Mouse (Mus musculus): ENCODE measurements around the gene Tsr3. TPM values are rescaled to one million over a fixed set of nuclear protein-coding genes. Genes with fewer than 3 reads are reported as not detected.

Gene Tsr3
- total and polyA plus RNA-seq, 3 experiments = 35.2 to 50.5 TPM; not detected in 1

GRCm38 (mm10) chr17:25272951-25273705, 33.2 kb downstream of the Tsr3 start (continued):
- TF ChIP-seq SMC3 (IDR thresholded peaks at IDR 0.05; ENCODE audit: low read depth, low read length) = no peak
- TF ChIP-seq MAFK (IDR thresholded peaks at IDR 0.05; ENCODE audit: borderline replicate concordance, low read depth, low read length) = no peak
- no peak for TF ChIP-seq ZC3H11A (IDR thresholded peaks at IDR 0.05; ENCODE audit: low read depth, low read length)
- TF ChIP-seq MYB (IDR thresholded peaks at IDR 0.05; ENCODE audit: low read depth, low read length) = no peak
- 0 out of 2 replicates have a peak, but pooled peaks have one; percentile 67 for TF ChIP-seq UBTF (IDR thresholded peaks at IDR 0.05; ENCODE audit: borderline replicate concordance, insufficient read depth, low read depth, low read length)
- peak; percentile 52; the same call in 1 of the 2 replicates for TF ChIP-seq MAZ (IDR thresholded peaks at IDR 0.05; ENCODE audit: low read depth, low read length)
- TF ChIP-seq HCFC1 (IDR thresholded peaks at IDR 0.05; ENCODE audit: low read depth, low read length) = peak; percentile 83
- TF ChIP-seq JUND (IDR thresholded peaks at IDR 0.05; ENCODE audit: low read depth, low read length) = no peak
- TF ChIP-seq E2F4 (IDR thresholded peaks at IDR 0.05; ENCODE audit: borderline replicate concordance, low read depth, low read length) = no peak
- TF ChIP-seq NRF1 (IDR thresholded peaks at IDR 0.05; ENCODE audit: insufficient read depth, low read depth, low read length, poor library complexity, severe bottlenecking) = peak; percentile 68
- peak in 2 of 3 experiments; percentile 5 to 17; a peak in 3 of 6 replicates for TF ChIP-seq CTCF (IDR thresholded peaks at IDR 0.05 in 2 of 3, conservative IDR thresholded peaks at IDR 0.05 in 1 of 3; ENCODE audit: control insufficient read depth in 1 of 3, insufficient read depth in 1 of 3, low read depth in 2 of 3, low read length in 3 of 3, poor library complexity in 1 of 3, severe bottlenecking in 1 of 3)

- Histone ChIP-seq H3K27ac (ENCODE audit: control insufficient read depth, low read depth, low read length) (peak overlapping the region; percentile 96), H3K9me3 (replicated peaks; ENCODE audit: insufficient read depth, low read length) (no peaks in the 10 kb centered on the region), H3K27me3 (ENCODE audit: control insufficient read depth in 1 of 2, insufficient read depth in 2 of 2, low read length in 2 of 2) (no peaks in the 10 kb centered on the region), H3K4me3 (ENCODE audit: control insufficient read depth in 1 of 2, insufficient read depth in 1 of 2, low read depth in 2 of 2, low read length in 2 of 2) (peak overlapping the region; percentile 81 to 91), H3K79me2 (ENCODE audit: control insufficient read depth, insufficient read depth, low read length, poor library complexity) (peaks cover 45% of the 10 kb centered on the region), H3K36me3 (ENCODE audit: control insufficient read depth in 1 of 2, insufficient read depth in 2 of 2, low read length in 2 of 2) (peaks cover 9 to 18% of the 10 kb centered on the region in 2 experiments), H3K9ac (ENCODE audit: control insufficient read depth, low read depth, low read length, poor library complexity, severe bottlenecking) (peak overlapping the region; percentile 95), H3K4me1 (ENCODE audit: control insufficient read depth in 1 of 2, insufficient read depth in 2 of 2, low read length in 2 of 2) (peaks cover 9 to 32% of the 10 kb centered on the region in 2 experiments)
- peak; percentile 99 for DNase-seq (ENCODE audit: low read depth, low spot score)
- no peak; the same call in 1 of the 2 replicates for TF ChIP-seq ZMIZ1 (IDR thresholded peaks at IDR 0.05; ENCODE audit: low read depth, low read length)
- no peak for TF ChIP-seq MAFK (IDR thresholded peaks at IDR 0.05; ENCODE audit: borderline replicate concordance, low read depth, low read length)
- peak; percentile 92 for TF ChIP-seq MAZ (IDR thresholded peaks at IDR 0.05; ENCODE audit: low read depth, low read length)
- peak; percentile 91 for TF ChIP-seq MYC (IDR thresholded peaks at IDR 0.05; ENCODE audit: low read depth, low read length)
- TF ChIP-seq ZC3H11A (IDR thresholded peaks at IDR 0.05; ENCODE audit: low read depth, low read length) = no peak
- peak; percentile 36 for TF ChIP-seq SMC3 (IDR thresholded peaks at IDR 0.05; ENCODE audit: low read depth, low read length)
- peak; percentile 83 for TF ChIP-seq MXI1 (IDR thresholded peaks at IDR 0.05; ENCODE audit: low read depth, low read length)
- peak; percentile 2; the same call in 1 of the 2 replicates for TF ChIP-seq RAD21 (IDR thresholded peaks at IDR 0.05; ENCODE audit: low read depth, low read length)
- TF ChIP-seq HCFC1 (IDR thresholded peaks at IDR 0.05; ENCODE audit: low read depth, low read length) = peak; percentile 69
- TF ChIP-seq ELF1 (IDR thresholded peaks at IDR 0.05; ENCODE audit: low read depth, low read length) = no peak
- no peak for TF ChIP-seq POLR2AphosphoS5 (IDR thresholded peaks at IDR 0.05; ENCODE audit: borderline replicate concordance, low read depth, low read length)
- TF ChIP-seq POLR2A (IDR thresholded peaks at IDR 0.05; ENCODE audit: control insufficient read depth in 1 of 2, insufficient read depth in 1 of 2, low read depth in 1 of 2, low read length in 2 of 2, poor library complexity in 1 of 2) = peak in 1 of 2 experiments; percentile 57; a peak in 1 of 4 replicates
- no peak for TF ChIP-seq TAL1 (IDR thresholded peaks at IDR 0.05; ENCODE audit: low read length)
- peak; percentile 24; the same call in 1 of the 2 replicates for TF ChIP-seq SIN3A (IDR thresholded peaks at IDR 0.05; ENCODE audit: low read length)
- no peak for TF ChIP-seq UBTF (IDR thresholded peaks at IDR 0.05; ENCODE audit: borderline replicate concordance, insufficient read depth, low read depth, low read length)
- no peak for TF ChIP-seq JUND (IDR thresholded peaks at IDR 0.05; ENCODE audit: low read depth, low read length)
- no peak for TF ChIP-seq GATA1 (IDR thresholded peaks at IDR 0.05; ENCODE audit: low read depth, low read length)
- TF ChIP-seq NRF1 (IDR thresholded peaks at IDR 0.05; ENCODE audit: insufficient read depth, low read depth, low read length, poor library complexity, severe bottlenecking) = 0 out of 2 replicates have a peak, but pooled peaks have one; percentile 24
- peak; percentile 23; the same call in 1 of the 2 replicates for TF ChIP-seq TBP (IDR thresholded peaks at IDR 0.05; ENCODE audit: low read depth, low read length)
- TF ChIP-seq GABPA (IDR thresholded peaks at IDR 0.05; ENCODE audit: low read depth, low read length) = peak; percentile 95; the same call in 1 of the 2 replicates
- no peak for TF ChIP-seq MEF2A (IDR thresholded peaks at IDR 0.05; ENCODE audit: extremely low read depth, insufficient replicate concordance, low read depth, low read length, poor library complexity, severe bottlenecking)
- no peak for TF ChIP-seq POLR2AphosphoS2 (IDR thresholded peaks at IDR 0.05; ENCODE audit: low read length)
- no peak for TF ChIP-seq E2F4 (IDR thresholded peaks at IDR 0.05; ENCODE audit: borderline replicate concordance, low read depth, low read length)
- peak; percentile 41; the same call in 1 of the 2 replicates for TF ChIP-seq TCF12 (IDR thresholded peaks at IDR 0.05; ENCODE audit: low read depth, low read length)
- peak; percentile 45 to 69 (median 63) for TF ChIP-seq CTCF (IDR thresholded peaks at IDR 0.05 in 2 of 3, conservative IDR thresholded peaks at IDR 0.05 in 1 of 3; ENCODE audit: control insufficient read depth in 1 of 3, insufficient read depth in 1 of 3, low read depth in 2 of 3, low read length in 3 of 3, poor library complexity in 1 of 3, severe bottlenecking in 1 of 3)
- TF ChIP-seq USF2 (IDR thresholded peaks at IDR 0.05; ENCODE audit: borderline replicate concordance in 1 of 2, insufficient read depth in 1 of 2, low read depth in 1 of 2, low read length in 2 of 2) = no peak
Measured at GRCm38 (mm10) chr17:25273706-25274501, 33.9 kb downstream of the Tsr3 start.

Data from MEL (cell line).